Mouse (Mus musculus) forebrain, embryonic 14.5 days (tissue): ENCODE measurements around the gene Tubb3. TPM values are rescaled to one million over a fixed set of nuclear protein-coding genes. Genes with fewer than 3 reads are reported as not detected.
A peak's percentile ranks its signal among the peaks of the same experiment; 100 is the strongest.

Source experiments
- ATAC-seq: fragments of 200-750 bp; cut with Nextera tagmentation; 2 replicates; pipeline ENCODE4 v1.8.0; 2017; ENCODE audit warnings: mild to moderate bottlenecking, moderate library complexity
- DNase-seq: peaks from one replicate; pipeline ENCODE4 v3.0.0-alpha.2; 2015; ENCODE audit warnings: low spot score
- H3K27ac ChIP-seq: fragments of 300-500 bp; sonication (generic); 2 replicates; pipeline ENCODE4 v1.5.1; 2014; ENCODE audit warnings: low read depth, mild to moderate bottlenecking, control low read depth, low read length, moderate library complexity
- H3K27me3 ChIP-seq: fragments of 300-500 bp; sonication (generic); replicated peaks from 2 replicates; pipeline ENCODE4 v1.6.1; 2014; ENCODE audit warnings: low read length, control low read depth, mixed read lengths; ENCODE audit not compliant: control insufficient read depth, insufficient read depth
- H3K36me3 ChIP-seq: fragments of 300-500 bp; sonication (generic); 2 replicates; pipeline ENCODE4 v1.6.1; 2014; ENCODE audit warnings: low read length, control low read depth; ENCODE audit not compliant: control insufficient read depth, insufficient read depth
- H3K4me1 ChIP-seq: fragments of 300-500 bp; sonication (generic); 2 replicates; pipeline ENCODE4 v1.6.1; 2014; ENCODE audit warnings: antibody characterized with exemption, low read length, control low read depth; ENCODE audit not compliant: control insufficient read depth, insufficient read depth
- H3K4me2 ChIP-seq: fragments of 300-500 bp; sonication (generic); 2 replicates; pipeline ENCODE4 v1.6.1; 2014; ENCODE audit warnings: mild to moderate bottlenecking, control low read depth, low read length
- H3K4me3 ChIP-seq: fragments of 300-500 bp; sonication (generic); 2 replicates; pipeline ENCODE4 v1.5.1; 2014; ENCODE audit warnings: low read depth, low read length, control low read depth
- H3K9ac ChIP-seq: fragments of 300-500 bp; sonication (generic); 2 replicates; pipeline ENCODE4 v1.6.1; 2014; ENCODE audit warnings: mild to moderate bottlenecking, low read length, control low read depth, moderate library complexity
- H3K9me3 ChIP-seq: fragments of 300-500 bp; sonication (generic); replicated peaks from 2 replicates; pipeline ENCODE4 v1.6.1; 2016; ENCODE audit warnings: low read length, control low read depth, mixed read lengths; ENCODE audit not compliant: control insufficient read depth
- WGBS: fragments of 180-500 bp; shearing (Covaris S2); extraction: QIAGEN DNeasy Blood & Tissue Kit; methylation state at CpG from one replicate; pipeline ENCODE4 v1.1.7; 2014; 5-methylcytosine and 5-hydroxymethylcytosine counted together
- polyA plus RNA-seq: library from polyadenylated mRNA; unstranded; fragments of >200 nt; fragmentation: Nextera tagmentation; extraction: Ambion mirVana; gene quantifications from 2 replicates; pipeline ENCODE4 v1.2.1, GENCODE M21; 2014

The Tubb3 gene
- polyA plus RNA-seq, 1 experiment from 2014 or later = 1,786 TPM

DNA sequence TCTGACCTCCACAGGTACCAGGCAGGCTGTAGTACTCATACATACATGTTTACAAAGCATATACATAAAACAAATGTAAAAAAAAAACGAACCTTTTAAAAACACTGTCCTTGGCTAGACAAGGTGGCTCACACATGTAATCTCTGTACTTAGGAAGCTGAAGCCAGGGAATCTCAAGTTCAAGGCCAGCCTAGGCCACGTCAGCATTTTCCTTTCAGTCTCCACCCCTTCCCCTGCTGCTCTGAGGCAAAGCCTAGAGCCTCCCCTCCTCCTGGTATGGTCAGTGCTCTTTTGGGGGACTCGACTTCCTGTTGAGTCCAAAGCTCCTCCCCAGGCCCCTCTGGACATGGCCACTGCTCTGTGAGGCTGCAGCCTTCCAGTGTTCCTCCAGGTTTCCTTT, 24.2 kb upstream of the Tubb3 start:
- H3K4me2 ChIP-seq = no peak overlapping the region
- no peaks in the 10 kb centered on the region for H3K9me3 ChIP-seq
- no peak overlapping the region for H3K4me3 ChIP-seq
- no peaks in the 10 kb centered on the region for H3K4me1 ChIP-seq
- ATAC-seq (no peak), DNase-seq (no peak)
- no peaks in the 10 kb centered on the region for H3K27me3 ChIP-seq
- peaks cover 100% of the 10 kb centered on the region for H3K36me3 ChIP-seq
- H3K9ac ChIP-seq = no peak overlapping the region
- WGBS = 77% methylated on average over 3 of the region's 3 CpGs
- no peak overlapping the region for H3K27ac ChIP-seq

DNA sequence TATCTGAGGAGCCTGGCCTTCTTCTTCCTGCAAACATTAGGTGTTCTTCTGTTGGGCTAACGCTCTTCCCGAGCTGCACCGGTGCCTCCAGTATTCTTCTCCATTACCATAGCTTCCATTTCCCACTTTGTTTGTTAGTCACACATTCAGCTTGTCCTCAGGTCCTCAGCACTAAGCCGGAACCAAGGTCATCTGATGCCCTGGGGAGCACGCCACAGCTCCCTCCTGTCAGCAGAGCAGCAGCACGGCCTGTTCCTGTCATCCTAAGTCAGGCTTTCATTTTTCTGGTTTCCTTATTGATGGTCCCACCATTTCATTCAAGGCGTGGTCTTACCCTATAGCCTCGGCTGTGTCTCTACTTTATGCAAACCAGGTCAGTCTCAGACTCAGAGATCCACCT, 23.4 kb upstream of the Tubb3 start:
- no peak overlapping the region for H3K4me3 ChIP-seq
- WGBS = 92% methylated on average over 8 of the region's 8 CpGs
- H3K9ac ChIP-seq = no peak overlapping the region
- no peak for ATAC-seq
- no peak overlapping the region for H3K4me2 ChIP-seq
- no peaks in the 10 kb centered on the region for H3K4me1 ChIP-seq
- H3K27me3 ChIP-seq = no peaks in the 10 kb centered on the region
- no peaks in the 10 kb centered on the region for H3K9me3 ChIP-seq
- peaks cover 100% of the 10 kb centered on the region for H3K36me3 ChIP-seq
- H3K27ac ChIP-seq = no peak overlapping the region
- no peak for DNase-seq

DNA sequence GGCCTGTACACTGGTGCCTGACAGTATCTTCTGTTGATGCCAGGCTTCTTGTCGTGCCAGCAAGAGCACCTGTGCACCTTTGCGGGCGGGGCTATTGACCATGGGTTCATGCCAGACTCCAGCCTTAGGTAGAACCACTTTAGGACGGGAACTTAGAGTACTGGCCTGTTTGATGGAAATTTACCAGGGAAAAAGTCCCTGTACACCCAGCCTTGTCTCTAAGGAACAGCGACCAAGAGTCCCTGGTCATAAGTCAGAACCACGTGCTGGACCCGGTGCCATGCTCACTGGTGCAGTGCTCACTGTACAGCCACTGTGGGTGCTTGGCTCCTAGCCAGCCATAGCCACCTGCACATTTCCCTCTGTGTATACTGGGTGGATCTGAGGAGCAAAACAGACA, 22.2 kb upstream of the Tubb3 start:
- no peak overlapping the region for H3K9ac ChIP-seq
- H3K4me2 ChIP-seq = no peak overlapping the region
- H3K27ac ChIP-seq = no peak overlapping the region
- peaks cover 100% of the 10 kb centered on the region for H3K36me3 ChIP-seq
- no peak for DNase-seq
- 96% methylated on average over 7 of the region's 7 CpGs for WGBS
- no peaks in the 10 kb centered on the region for H3K9me3 ChIP-seq
- no peak overlapping the region for H3K4me3 ChIP-seq
- ATAC-seq = no peak
- H3K27me3 ChIP-seq = no peaks in the 10 kb centered on the region
- H3K4me1 ChIP-seq = no peaks in the 10 kb centered on the region

DNA sequence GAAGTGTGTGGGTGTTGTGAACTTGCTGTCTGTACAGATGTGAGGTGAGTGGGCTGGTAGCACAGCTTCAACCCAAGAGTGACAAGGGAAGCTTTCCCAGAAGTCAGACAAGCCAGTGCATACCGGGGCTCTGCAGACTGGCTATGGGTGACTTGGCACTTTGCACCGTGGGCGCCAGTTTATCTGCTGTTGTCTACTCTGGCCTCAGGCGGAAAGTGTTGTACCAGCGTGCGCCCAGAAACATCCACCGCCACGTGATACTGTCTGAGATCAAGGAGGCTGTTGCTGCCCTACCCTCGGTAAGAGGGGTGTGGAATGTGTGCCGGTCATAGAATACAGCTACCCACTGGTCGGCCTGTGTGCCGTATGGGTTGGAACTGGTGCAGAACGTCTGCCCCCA, 12.9 kb upstream of the Tubb3 start:
- DNase-seq = no peak
- no peak for ATAC-seq
- Histone ChIP-seq H3K36me3 (peaks cover 97% of the 10 kb centered on the region), H3K4me2 (no peak overlapping the region), H3K4me1 (no peaks in the 10 kb centered on the region), H3K4me3 (no peak overlapping the region), H3K9me3 (no peaks in the 10 kb centered on the region), H3K9ac (no peak overlapping the region), H3K27ac (no peak overlapping the region), H3K27me3 (no peaks in the 10 kb centered on the region)
- WGBS = 96% methylated on average over 13 of the region's 13 CpGs

DNA sequence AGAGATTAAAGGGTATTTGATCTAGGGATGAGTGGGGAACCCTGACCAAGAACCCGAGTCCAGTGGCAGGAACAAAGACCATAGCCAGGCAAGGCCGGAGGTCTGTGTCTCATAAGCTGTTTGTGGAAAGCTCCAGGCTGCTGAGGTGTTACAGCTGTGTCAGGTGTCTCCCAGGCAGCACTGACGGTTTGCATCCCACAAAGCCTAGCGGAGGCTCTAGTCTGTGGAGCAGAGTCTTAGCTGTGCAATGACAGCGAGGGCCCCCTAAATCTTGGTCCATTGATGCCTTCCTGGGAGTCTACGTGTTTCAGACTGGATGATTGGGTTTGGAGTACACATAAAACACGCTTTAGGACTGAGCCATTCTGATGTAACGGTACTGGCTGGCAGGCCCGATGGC, 9.3 kb upstream of the Tubb3 start:
- Histone ChIP-seq H3K9ac (no peak overlapping the region), H3K36me3 (peaks cover 65% of the 10 kb centered on the region), H3K4me2 (no peak overlapping the region), H3K9me3 (no peaks in the 10 kb centered on the region), H3K27ac (no peak overlapping the region), H3K4me3 (no peak overlapping the region), H3K27me3 (no peaks in the 10 kb centered on the region), H3K4me1 (0 out of 2 replicates have a peak, but pooled peaks cover under 1% of the 10 kb centered on the region)
- DNase-seq (no peak), ATAC-seq (no peak)
- 91% methylated on average over 9 of the region's 9 CpGs for WGBS

DNA sequence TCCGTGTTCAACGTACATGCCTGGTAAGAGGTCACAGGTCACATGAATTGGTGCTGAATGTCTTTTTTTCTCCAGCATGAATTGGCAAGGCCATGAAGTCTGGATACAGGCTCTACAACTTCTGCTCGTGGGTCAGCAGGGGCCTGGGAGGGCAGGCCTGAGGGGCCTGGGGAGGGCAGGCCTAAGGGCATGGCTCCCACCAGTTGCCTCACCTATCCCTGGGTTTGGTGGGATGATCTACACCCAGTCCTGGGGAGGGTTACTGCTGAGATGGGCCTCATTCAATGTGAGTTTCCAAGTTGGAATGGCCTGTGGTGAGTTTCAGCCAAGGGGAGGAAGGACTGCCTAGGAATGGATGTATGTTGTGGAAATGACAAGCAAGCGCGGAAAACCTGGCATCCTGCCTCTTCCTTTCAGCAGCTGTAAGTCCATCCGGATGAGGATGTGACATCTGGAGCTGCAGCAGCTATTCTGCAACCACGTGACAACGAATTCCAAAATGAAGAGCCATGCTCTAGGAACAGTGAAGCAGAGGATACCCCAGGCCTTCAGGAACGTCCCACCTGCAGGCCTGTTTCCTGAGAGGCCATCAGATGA, 8.4 kb upstream of the Tubb3 start:
- no peak overlapping the region for H3K27ac ChIP-seq
- H3K4me3 ChIP-seq = no peak overlapping the region
- H3K9ac ChIP-seq = no peak overlapping the region
- H3K27me3 ChIP-seq = no peaks in the 10 kb centered on the region
- 0 out of 2 replicates have a peak, but pooled peaks cover 3% of the 10 kb centered on the region for H3K4me1 ChIP-seq
- H3K9me3 ChIP-seq = no peaks in the 10 kb centered on the region
- ATAC-seq = no peak
- DNase-seq = no peak
- no peak overlapping the region for H3K4me2 ChIP-seq
- 89% methylated on average over 9 of the region's 9 CpGs for WGBS
- H3K36me3 ChIP-seq = peaks cover 56% of the 10 kb centered on the region

DNA sequence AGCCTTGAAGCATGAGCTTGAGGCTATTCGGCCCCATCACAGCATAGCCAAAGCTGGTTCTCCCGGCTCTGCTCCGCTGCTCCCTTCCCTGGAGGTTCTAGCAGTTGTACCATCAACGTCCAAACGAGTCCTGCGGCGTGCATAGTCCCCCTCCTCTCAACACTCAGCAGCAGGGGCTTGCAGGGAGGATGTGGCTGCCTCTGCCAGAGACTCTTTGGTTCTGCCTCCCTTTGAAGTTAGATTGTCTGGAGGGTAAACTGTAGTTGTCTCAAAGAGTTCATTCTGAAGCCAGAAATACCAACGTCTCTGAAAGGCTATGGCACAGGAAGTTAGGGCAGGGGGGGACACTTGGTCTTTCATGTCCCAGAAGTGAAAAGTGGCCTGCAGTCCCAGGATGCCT, 6.7 kb upstream of the Tubb3 start:
- H3K9me3 ChIP-seq = no peaks in the 10 kb centered on the region
- no peak overlapping the region for H3K27ac ChIP-seq
- WGBS = 49% methylated on average over 8 of the region's 8 CpGs
- DNase-seq = no peak
- H3K9ac ChIP-seq = 0 out of 2 replicates have a peak overlapping the region, but pooled peaks have one; percentile 21
- H3K4me3 ChIP-seq = no peak overlapping the region
- no peak for ATAC-seq
- H3K27me3 ChIP-seq = no peaks in the 10 kb centered on the region
- peaks cover 6% of the 10 kb centered on the region for H3K4me1 ChIP-seq
- no peak overlapping the region for H3K4me2 ChIP-seq
- peaks cover 39% of the 10 kb centered on the region for H3K36me3 ChIP-seq

DNA sequence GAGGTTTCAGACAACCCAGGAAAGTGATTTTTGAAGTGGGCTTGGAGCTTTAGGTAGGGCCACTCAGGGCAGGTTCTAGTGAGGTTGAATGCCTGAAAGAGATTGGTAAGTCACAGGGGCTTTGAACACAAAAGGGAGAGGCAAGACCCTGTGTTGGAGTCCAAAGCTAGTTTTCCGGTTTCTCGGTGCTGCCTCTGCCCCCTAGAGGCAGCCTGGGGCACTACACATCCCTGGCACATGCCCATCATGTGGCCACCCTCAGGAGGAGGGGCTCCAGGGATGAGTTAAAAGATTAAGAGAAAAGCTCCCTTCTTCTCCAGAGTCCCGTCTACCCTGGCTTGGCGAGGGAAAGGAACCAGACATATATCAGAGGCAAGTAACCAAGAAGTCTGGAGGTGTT, 4.4 kb upstream of the Tubb3 start, which contains the start of gene Mc1r:
TSS of gene Mc1r (plus strand) at position 322 of the 400 bp plus-strand sequence.
- no peak for ATAC-seq
- Histone ChIP-seq H3K4me2 (no peak within 1 kb of the TSS), H3K9ac (no peak within 1 kb of the TSS)

DNA sequence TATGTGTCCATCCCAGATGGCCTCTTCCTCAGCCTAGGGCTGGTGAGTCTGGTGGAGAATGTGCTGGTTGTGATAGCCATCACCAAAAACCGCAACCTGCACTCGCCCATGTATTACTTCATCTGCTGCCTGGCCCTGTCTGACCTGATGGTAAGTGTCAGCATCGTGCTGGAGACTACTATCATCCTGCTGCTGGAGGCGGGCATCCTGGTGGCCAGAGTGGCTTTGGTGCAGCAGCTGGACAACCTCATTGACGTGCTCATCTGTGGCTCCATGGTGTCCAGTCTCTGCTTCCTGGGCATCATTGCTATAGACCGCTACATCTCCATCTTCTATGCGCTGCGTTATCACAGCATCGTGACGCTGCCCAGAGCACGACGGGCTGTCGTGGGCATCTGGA, 3.6 kb upstream of the Tubb3 start:
- 93% methylated on average over 13 of the region's 13 CpGs for WGBS
- H3K36me3 ChIP-seq = peaks cover 9% of the 10 kb centered on the region; the same call in 1 of the 2 replicates
- H3K9me3 ChIP-seq = no peaks in the 10 kb centered on the region
- DNase-seq (no peak), ATAC-seq (no peak)
- no peaks in the 10 kb centered on the region for H3K27me3 ChIP-seq
- H3K9ac ChIP-seq = no peak overlapping the region
- H3K27ac ChIP-seq = no peak overlapping the region
- peaks cover 13% of the 10 kb centered on the region for H3K4me1 ChIP-seq
- no peak overlapping the region for H3K4me3 ChIP-seq
- no peak overlapping the region for H3K4me2 ChIP-seq

More for the DNA sequence above, 4.4 kb upstream of the Tubb3 start, which contains the start of gene Mc1r:
- H3K27me3 ChIP-seq = no peaks in the 10 kb centered on the region
- H3K4me1 ChIP-seq = peaks cover 13% of the 10 kb centered on the region
- no peaks in the 10 kb centered on the region for H3K9me3 ChIP-seq
- peak; percentile 75 for DNase-seq
- H3K4me3 ChIP-seq = no peak within 1 kb of the TSS
- WGBS = 2% methylated on average over 4 of the region's 4 CpGs
- H3K27ac ChIP-seq = no peak within 1 kb of the TSS
- H3K36me3 ChIP-seq = peaks cover 18% of the 10 kb centered on the region
